Mouse (Mus musculus) hindbrain, postnatal 0 days (tissue): ENCODE measurements around the gene Scgb2a2. TPM values are rescaled to one million over a fixed set of nuclear protein-coding genes. Genes with fewer than 3 reads are reported as not detected.
A peak's percentile ranks its signal among the peaks of the same experiment; 100 is the strongest.

ENCODE experiments used
- ATAC-seq: fragments of 200-750 bp; cut with Nextera tagmentation; 2 replicates; pipeline ENCODE4 v1.8.0; 2017; ENCODE audit warnings: mild to moderate bottlenecking, moderate TSS enrichment, moderate library complexity
- DNase-seq: peaks from one replicate; pipeline ENCODE4 v3.0.0-alpha.2; 2015; ENCODE audit warnings: low spot score
- H3K27ac ChIP-seq: fragments of 300-500 bp; sonication (generic); 2 replicates; pipeline ENCODE4 v1.5.1; 2014; ENCODE audit warnings: mild to moderate bottlenecking
- H3K27me3 ChIP-seq: fragments of 300-500 bp; sonication (generic); 2 replicates; pipeline ENCODE4 v1.6.1; 2014; ENCODE audit warnings: low read length, mixed read lengths; ENCODE audit not compliant: insufficient read depth
- H3K36me3 ChIP-seq: fragments of 300-500 bp; sonication (generic); 2 replicates; pipeline ENCODE4 v1.6.1; 2014; ENCODE audit warnings: low read length, mixed read lengths; ENCODE audit not compliant: insufficient read depth
- H3K4me1 ChIP-seq: fragments of 300-500 bp; sonication (generic); 2 replicates; pipeline ENCODE4 v1.6.1; 2014; ENCODE audit warnings: antibody characterized with exemption, low read length, mixed read lengths; ENCODE audit not compliant: insufficient read depth
- H3K4me2 ChIP-seq: fragments of 300-500 bp; sonication (generic); 2 replicates; pipeline ENCODE4 v1.6.1; 2014; ENCODE audit warnings: low read depth, mild to moderate bottlenecking, low read length, moderate library complexity, mixed read lengths
- H3K4me3 ChIP-seq: fragments of 300-500 bp; sonication (generic); 2 replicates; pipeline ENCODE4 v1.5.1; 2014; ENCODE audit warnings: low read length
- H3K9ac ChIP-seq: fragments of 300-500 bp; sonication (generic); replicated peaks from 2 replicates; pipeline ENCODE4 v1.6.1; 2014; ENCODE audit warnings: mild to moderate bottlenecking, low read length, moderate library complexity, mixed read lengths
- H3K9me3 ChIP-seq: fragments of 300-500 bp; sonication (generic); 2 replicates; pipeline ENCODE4 v1.6.1; 2016; ENCODE audit warnings: low read length, mixed read lengths
- CTCF ChIP-seq: IDR thresholded peaks from 2 replicates; pipeline ENCODE4 v1.5.1; 2016; ENCODE audit warnings: antibody characterized with exemption, control low read depth, low read depth
- WGBS: fragments of 180-500 bp; shearing (Covaris S2); extraction: QIAGEN DNeasy Blood & Tissue Kit; methylation state at CpG from one replicate; pipeline ENCODE4 v1.1.7; 2014; 5-methylcytosine and 5-hydroxymethylcytosine counted together
- polyA plus RNA-seq: library from polyadenylated mRNA; unstranded; fragments of >200 nt; fragmentation: Nextera tagmentation; extraction: Ambion mirVana; gene quantifications from 2 replicates; pipeline ENCODE4 v1.2.1, GENCODE M21; 2015
- total RNA-seq: library from RNA; depleted of rRNA; stranded (reverse); fragments of >200 nt; gene quantifications from 2 replicates; pipeline ENCODE4 v1.2.3, GENCODE M21; 2014

The Scgb2a2 gene
- total and polyA plus RNA-seq, 2 experiments from 2014 or later: not detected

DNA sequence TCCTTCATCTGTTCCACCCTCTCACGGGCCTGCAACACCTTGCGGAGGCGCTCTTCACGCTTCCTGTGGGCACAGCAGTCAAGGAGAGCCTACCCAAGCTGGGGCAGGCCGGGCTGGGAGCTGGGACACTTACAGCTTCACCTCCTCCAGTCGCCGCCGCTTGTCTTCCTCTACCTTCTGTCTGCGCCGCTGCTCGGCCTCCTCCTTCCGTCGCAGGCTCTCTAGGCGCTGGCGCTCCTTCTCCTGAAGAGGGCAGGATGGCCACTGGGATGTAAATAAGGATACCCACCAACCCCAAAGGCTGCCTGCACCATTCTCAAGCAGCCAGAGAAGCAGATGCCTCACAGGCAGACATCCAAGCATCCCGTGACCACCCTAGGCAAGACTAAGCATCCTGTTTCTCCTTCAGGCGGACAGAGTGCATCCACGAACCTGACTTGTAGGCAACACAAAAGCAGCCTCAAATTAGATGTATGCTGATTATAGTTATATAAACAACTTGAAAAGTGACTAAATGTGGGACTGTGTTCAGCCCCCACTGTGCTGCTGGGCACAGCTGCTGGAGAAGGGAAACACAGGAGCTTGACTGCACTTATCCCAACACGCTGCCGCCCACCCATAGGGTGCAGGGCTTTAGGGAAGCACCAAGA, 30.9 kb downstream of the Scgb2a2 start:
- Histone ChIP-seq H3K4me1 (no peaks in the 10 kb centered on the region), H3K27me3 (no peaks in the 10 kb centered on the region), H3K4me3 (no peak overlapping the region), H3K36me3 (peaks cover 52% of the 10 kb centered on the region), H3K9ac (no peak overlapping the region), H3K27ac (no peak overlapping the region), H3K4me2 (no peak overlapping the region), H3K9me3 (no peaks in the 10 kb centered on the region)
- ATAC-seq (no peak), DNase-seq (no peak)
- 93% methylated on average over 20 of the region's 20 CpGs for WGBS
- no peak for TF ChIP-seq CTCF

DNA sequence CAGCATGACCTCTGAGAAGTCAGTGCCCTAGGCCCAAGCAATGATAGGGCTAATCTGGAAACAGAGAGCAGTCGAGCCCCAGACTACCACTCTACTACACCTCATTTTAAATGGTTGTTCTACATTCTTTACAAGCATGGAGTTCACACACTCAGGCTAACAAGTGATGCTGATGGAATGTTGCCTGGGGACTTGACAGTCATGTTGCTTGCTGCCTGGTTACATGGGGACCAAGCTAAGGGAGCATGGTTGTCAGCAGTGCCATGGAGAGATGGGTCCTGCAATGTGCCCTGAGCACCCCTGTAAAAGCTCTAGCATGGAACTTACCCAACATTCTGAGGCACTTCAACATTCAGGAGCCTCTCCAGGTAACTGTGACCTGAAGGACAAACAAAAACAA, 39.0 kb downstream of the Scgb2a2 start:
- ATAC-seq: no peak
- H3K4me1 ChIP-seq: no peaks in the 10 kb centered on the region
- DNase-seq: no peak
- H3K4me3 ChIP-seq: no peak overlapping the region
- no peak overlapping the region for H3K9ac ChIP-seq
- TF ChIP-seq CTCF: no peak
- no peaks in the 10 kb centered on the region for H3K9me3 ChIP-seq
- H3K27ac ChIP-seq: no peak overlapping the region
- peaks cover 45% of the 10 kb centered on the region for H3K36me3 ChIP-seq
- 90% methylated on average over 1 of the region's 1 CpGs for WGBS
- H3K27me3 ChIP-seq: no peaks in the 10 kb centered on the region
- no peak overlapping the region for H3K4me2 ChIP-seq

DNA sequence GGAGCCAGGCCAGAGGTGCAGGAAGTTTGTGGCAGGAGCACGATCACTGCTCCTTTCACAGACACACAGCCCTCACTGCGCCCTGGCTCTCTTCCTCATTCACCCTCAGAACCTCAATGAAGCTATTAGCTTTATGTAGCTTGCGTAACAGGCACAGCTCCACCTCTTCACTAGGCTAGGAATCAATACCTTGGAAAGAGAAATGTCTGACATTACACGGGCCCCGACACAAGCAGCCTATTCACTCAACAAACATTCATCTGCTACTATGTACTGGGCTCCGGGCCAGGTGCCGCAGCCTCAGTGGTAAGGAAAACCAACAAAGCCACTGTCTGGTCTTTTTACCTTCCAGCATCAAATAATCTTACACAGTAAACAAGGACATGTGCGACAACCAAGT, 39.4 kb downstream of the Scgb2a2 start:
- peaks cover 46% of the 10 kb centered on the region for H3K36me3 ChIP-seq
- H3K4me1 ChIP-seq: no peaks in the 10 kb centered on the region
- no peaks in the 10 kb centered on the region for H3K9me3 ChIP-seq
- 82% methylated on average over 8 of the region's 8 CpGs for WGBS
- TF ChIP-seq CTCF: no peak
- H3K4me3 ChIP-seq: no peak overlapping the region
- H3K9ac ChIP-seq: no peak overlapping the region
- no peak for DNase-seq
- ATAC-seq: no peak
- no peak overlapping the region for H3K4me2 ChIP-seq
- H3K27ac ChIP-seq: no peak overlapping the region
- no peaks in the 10 kb centered on the region for H3K27me3 ChIP-seq

DNA sequence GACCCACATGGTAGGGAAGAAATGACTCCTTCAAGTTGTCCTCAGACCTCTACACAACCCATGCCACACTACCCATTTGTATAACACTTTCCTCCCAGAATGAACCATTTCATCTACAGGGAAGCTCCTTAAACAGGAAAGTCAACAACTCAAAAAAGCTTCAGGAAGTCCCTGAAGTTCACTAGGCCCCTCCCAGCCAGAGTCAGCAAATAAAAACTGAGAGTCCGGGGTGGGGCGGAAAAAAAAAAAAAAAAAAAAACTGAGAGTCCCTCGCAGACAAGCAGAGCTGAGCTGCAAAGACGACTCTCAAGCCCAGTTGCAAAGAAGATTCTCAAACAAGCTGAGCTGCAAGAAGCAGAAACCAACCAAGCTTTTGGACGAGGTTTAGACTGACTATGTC, 48.7 kb downstream of the Scgb2a2 start:
- Histone ChIP-seq H3K4me2 (no peak overlapping the region), H3K27ac (no peak overlapping the region), H3K9ac (no peak overlapping the region), H3K9me3 (no peaks in the 10 kb centered on the region), H3K4me3 (no peak overlapping the region), H3K27me3 (no peaks in the 10 kb centered on the region), H3K4me1 (0 out of 2 replicates have a peak, but pooled peaks cover 12% of the 10 kb centered on the region), H3K36me3 (peaks cover 27% of the 10 kb centered on the region)
- no peak for DNase-seq
- no peak for TF ChIP-seq CTCF
- WGBS: 84% methylated on average over 5 of the region's 5 CpGs
- no peak for ATAC-seq

DNA sequence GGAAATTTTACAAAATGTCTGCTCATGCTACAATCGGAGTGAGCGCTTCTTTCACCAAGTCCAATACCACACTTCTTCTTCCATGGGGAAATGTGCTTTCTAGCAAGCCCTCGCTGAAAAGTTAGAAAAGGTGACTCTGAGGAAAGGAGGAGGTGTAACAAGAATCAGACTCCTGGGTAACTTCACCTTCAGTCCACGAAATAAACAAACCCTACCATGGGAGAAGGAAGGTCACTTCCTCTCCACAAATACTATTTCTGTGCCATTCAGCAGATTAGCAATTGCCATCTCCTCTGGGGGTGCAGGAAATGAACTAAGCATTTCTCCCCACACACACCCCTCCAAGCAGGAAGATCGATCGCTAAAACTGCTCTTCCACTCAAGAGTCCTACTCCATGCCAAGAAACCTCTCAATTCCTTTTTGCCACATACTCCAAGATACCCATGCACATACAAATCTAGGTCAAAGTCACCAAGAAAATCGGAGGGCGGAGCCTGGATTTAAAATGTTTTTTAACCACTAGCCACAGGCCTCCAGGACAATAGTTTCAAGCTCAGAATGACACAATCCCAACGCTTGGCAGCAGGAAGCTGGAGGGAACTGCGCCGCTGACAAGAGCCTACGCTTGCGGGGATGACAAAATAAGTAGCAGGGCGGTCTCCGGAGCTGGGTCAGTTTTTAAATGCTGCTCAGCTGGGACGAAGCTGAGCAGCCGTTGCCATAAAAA, 51.1 kb downstream of the Scgb2a2 start:
- ATAC-seq (no peak), DNase-seq (no peak)
- H3K9ac ChIP-seq: peak overlapping the region; percentile 55
- peak overlapping the region; percentile 95 for H3K4me2 ChIP-seq
- H3K9me3 ChIP-seq: no peaks in the 10 kb centered on the region
- TF ChIP-seq CTCF: no peak
- 0 out of 2 replicates have a peak, but pooled peaks cover 12% of the 10 kb centered on the region for H3K4me1 ChIP-seq
- 11% methylated on average over 17 of the region's 17 CpGs for WGBS
- H3K27me3 ChIP-seq: no peaks in the 10 kb centered on the region
- H3K36me3 ChIP-seq: peaks cover 7% of the 10 kb centered on the region
- peak overlapping the region; percentile 89 for H3K4me3 ChIP-seq
- peak overlapping the region; percentile 37; the same call in 1 of the 2 replicates for H3K27ac ChIP-seq

DNA sequence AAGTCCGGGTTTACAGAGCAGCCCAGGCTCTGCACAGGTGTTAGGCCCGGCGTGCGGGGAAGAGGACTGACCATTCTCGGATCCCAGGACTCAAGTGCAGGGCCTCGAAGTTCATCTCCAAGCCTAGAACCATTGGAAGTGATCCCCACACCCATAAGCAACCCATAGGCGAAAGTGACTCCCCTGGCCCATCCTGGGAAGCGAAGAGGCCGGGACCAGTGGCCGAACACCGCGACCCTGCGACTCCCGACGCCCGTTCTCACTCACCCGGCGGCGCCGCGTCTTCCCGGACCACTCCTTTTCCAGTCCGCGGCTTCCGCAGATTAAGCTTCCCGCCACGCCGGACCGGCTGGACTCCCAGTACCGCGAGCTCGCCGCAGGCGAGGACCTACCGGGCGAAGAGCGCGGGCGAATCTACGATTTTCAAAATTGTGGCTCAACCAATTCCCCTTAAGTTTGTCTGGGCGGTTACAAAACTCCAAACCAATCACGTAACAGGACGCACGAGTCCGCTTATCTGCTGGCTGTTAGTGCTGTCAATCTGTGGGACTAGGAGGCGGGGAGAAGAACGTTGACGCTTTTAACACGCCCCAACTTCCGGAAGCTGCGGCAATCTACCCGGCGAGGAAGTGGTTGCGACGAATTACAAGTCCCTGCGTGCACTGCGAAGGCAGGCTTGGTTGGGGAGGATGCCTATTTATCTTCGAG, 51.9 kb downstream of the Scgb2a2 start, which contains the start of gene Incenp:
Gene Incenp, minus strand, starts transcription at position 480 of the 708 bp plus-strand sequence.
- DNase-seq (peak; percentile 97), ATAC-seq (peak; percentile 99)
- Histone ChIP-seq H3K4me3 (peak within 1 kb of the TSS; percentile 89), H3K4me2 (peak within 1 kb of the TSS; percentile 95), H3K27ac (peak within 1 kb of the TSS; percentile 88), H3K27me3 (no peaks in the 10 kb centered on the region), H3K4me1 (0 out of 2 replicates have a peak, but pooled peaks cover 12% of the 10 kb centered on the region), H3K9me3 (no peaks in the 10 kb centered on the region), H3K9ac (peak within 1 kb of the TSS; percentile 55), H3K36me3 (peaks cover under 1% of the 10 kb centered on the region; the same call in 1 of the 2 replicates)
- under 1% methylated on average over 58 of the region's 58 CpGs for WGBS
- TF ChIP-seq CTCF: no peak
